Mouse (Mus musculus): ENCODE results near the gene Sorcs2. TPM values are rescaled to one million over a fixed set of nuclear protein-coding genes. Genes with fewer than 3 reads are reported as not detected.
A peak's percentile ranks its signal among the peaks of the same experiment; 100 is the strongest.

Gene Sorcs2
- polyA plus RNA-seq, 1 experiment from 2014 or later = 7.8 TPM

DNA sequence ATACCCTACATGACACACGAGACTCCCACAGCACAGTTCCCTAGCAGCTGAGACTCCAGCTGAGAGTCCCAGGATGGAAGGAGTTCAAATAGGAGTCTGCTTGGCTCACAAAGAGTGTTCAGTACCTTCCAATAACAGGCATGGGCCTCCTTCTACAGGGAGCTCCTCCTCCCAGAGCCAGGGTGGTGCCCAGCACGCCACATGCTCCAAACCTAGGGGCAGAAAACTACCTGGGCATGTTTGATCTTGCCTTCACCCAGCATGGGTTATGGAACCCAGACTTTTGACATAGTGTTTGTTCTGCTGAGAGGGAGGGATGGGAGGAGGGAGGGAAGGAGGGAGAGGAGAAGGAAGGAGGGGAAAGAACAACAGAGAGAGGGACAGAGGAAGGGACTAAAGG, 62.3 kb downstream of the Sorcs2 start:
- Histone ChIP-seq H3K9ac (ENCODE audit: low read length) (no peak overlapping the region), H3K27ac (ENCODE audit: low read depth, low read length) (no peak overlapping the region), H3K36me3 (ENCODE audit: control insufficient read depth, insufficient read depth, low read length) (no peaks in the 10 kb centered on the region), H3K27me3 (ENCODE audit: control insufficient read depth, insufficient read depth, low read length) (no peaks in the 10 kb centered on the region), H3K4me3 (ENCODE audit: low read depth, low read length) (no peak overlapping the region), H3K4me2 (ENCODE audit: low read depth, low read length, severe bottlenecking) (no peak overlapping the region), H3K4me1 (replicated peaks; ENCODE audit: control insufficient read depth, insufficient read depth, low read length) (peaks cover 11% of the 10 kb centered on the region; the same call in 1 of the 2 replicates), H3K9me3 (ENCODE audit: control insufficient read depth, low read length) (no peaks in the 10 kb centered on the region)
- ATAC-seq (replicated peaks; ENCODE audit: low FRiP score) (no peak), DNase-seq (ENCODE audit: low spot score) (no peak)
- WGBS = 85% methylated on average over 2 of the region's 2 CpGs

DNA sequence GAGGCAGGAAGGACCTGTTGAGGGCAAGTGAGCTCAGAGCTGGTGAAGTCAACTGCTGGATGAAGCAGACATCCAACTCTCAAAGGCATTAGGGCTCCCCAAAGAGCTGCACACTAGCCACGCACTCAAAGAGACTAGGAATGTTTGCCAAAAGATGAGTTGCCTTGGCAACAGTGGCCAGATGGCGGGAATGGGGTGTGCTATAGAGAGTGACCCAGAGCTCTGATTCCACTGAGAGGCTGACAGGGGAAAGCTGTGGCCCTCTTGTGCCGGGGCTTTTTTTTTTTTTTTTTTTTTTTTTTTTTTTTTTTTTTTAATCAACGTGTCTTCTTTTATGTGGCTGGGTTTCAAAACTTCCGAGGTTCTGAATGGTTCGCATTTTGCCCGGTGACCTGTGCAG, 63.7 kb downstream of the Sorcs2 start:
- no peak overlapping the region for H3K9ac ChIP-seq (ENCODE audit: low read length)
- H3K36me3 ChIP-seq (ENCODE audit: control insufficient read depth, insufficient read depth, low read length) = no peaks in the 10 kb centered on the region
- ATAC-seq (replicated peaks; ENCODE audit: low FRiP score) = peak; percentile 76
- H3K4me3 ChIP-seq (ENCODE audit: low read depth, low read length) = no peak overlapping the region
- peaks cover 11% of the 10 kb centered on the region; the same call in 1 of the 2 replicates for H3K4me1 ChIP-seq (replicated peaks; ENCODE audit: control insufficient read depth, insufficient read depth, low read length)
- no peak overlapping the region for H3K27ac ChIP-seq (ENCODE audit: low read depth, low read length)
- no peaks in the 10 kb centered on the region for H3K9me3 ChIP-seq (ENCODE audit: control insufficient read depth, low read length)
- H3K27me3 ChIP-seq (ENCODE audit: control insufficient read depth, insufficient read depth, low read length) = no peaks in the 10 kb centered on the region
- no peak overlapping the region for H3K4me2 ChIP-seq (ENCODE audit: low read depth, low read length, severe bottlenecking)
- peak; percentile 66 for DNase-seq (ENCODE audit: low spot score)
- 26% methylated on average over 7 of the region's 7 CpGs for WGBS

DNA sequence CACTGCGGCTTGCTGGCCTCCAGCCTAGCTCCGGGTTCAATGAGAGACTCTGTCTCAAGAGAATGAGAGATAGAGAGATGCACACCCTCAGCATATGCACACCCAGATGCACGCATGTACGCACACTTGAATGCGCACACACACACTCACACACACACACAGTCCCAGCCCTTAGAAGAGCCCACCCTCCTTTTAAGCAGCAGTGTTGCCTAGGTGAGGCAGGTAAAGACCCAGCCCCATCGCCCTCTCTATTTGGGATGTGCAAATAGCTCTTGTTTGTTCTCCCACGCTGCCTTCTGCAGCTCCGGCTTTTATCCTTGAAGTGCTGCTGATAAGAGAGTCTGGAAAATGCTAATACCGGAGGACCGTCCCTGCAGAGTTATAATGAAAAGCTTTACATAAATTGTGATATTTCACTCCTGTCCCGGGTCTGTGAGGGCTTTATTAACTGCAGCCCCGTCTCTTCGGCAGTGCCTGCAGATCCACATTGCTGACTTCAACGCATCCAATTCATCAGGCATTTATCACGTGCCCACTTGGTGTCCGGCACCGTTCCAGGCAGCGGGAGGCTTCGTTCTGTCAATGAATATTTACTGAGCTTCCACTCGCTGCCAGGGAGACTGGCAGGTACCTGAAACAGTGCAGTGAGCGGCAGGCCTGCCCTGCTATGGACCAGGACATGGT, 67.3 kb downstream of the Sorcs2 start:
- no peak for ATAC-seq (replicated peaks; ENCODE audit: low FRiP score)
- Histone ChIP-seq H3K4me2 (ENCODE audit: low read depth, low read length, severe bottlenecking) (no peak overlapping the region), H3K9me3 (ENCODE audit: control insufficient read depth, low read length) (no peaks in the 10 kb centered on the region), H3K36me3 (ENCODE audit: control insufficient read depth, insufficient read depth, low read length) (no peaks in the 10 kb centered on the region), H3K9ac (ENCODE audit: low read length) (no peak overlapping the region), H3K4me3 (ENCODE audit: low read depth, low read length) (no peak overlapping the region), H3K27me3 (ENCODE audit: control insufficient read depth, insufficient read depth, low read length) (no peaks in the 10 kb centered on the region), H3K27ac (ENCODE audit: low read depth, low read length) (no peak overlapping the region), H3K4me1 (replicated peaks; ENCODE audit: control insufficient read depth, insufficient read depth, low read length) (peaks cover 9% of the 10 kb centered on the region; the same call in 1 of the 2 replicates)
- 85% methylated on average over 21 of the region's 21 CpGs for WGBS
- no peak for DNase-seq (ENCODE audit: low spot score)

DNA sequence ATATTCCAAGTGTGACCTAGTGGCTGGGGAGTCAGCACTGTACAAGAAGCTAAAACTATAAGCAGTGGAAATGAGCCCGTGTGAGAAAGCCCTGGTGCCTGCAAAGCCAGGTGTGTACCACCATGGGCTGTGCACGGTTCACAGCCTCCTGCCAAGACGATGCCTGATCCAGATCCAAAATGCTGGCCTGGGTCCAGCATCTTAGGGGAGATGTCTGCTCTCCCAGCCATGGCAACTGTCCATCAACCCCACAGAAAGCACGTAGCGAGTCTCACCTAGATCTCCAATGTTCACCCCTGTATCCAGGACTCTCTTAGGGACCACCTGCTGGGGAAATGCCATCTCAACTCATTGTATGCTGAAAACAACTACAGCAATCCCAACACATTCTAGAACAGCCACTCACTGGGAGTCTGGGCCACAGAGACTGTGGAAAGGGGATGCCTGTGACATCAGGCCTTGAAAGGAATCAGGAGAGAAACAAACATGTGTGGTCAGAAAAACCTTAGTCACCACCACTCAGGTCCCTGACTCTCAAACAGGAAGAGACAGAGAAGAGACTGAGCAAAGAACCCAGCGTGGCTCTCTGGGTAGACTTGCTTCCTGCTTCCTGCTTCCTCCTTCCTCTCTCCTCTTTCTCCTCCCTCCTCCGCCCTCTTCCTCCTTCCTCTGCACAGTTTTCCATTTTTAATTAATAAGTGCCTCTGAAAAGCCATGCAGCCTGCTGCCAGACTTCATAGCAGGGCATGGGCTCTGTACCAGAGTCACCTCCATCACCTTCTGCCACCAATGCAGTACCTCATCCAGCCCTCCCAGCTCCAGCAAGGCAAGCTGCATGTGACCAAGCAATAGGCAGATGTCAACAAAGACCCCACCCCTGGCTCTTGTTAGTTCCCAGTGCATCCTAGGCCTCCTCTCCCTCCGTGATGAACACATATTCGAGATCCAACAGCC, 71.6 kb downstream of the Sorcs2 start:
- Histone ChIP-seq H3K36me3 (ENCODE audit: control insufficient read depth, insufficient read depth, low read length) (no peaks in the 10 kb centered on the region), H3K27ac (ENCODE audit: low read depth, low read length) (no peak overlapping the region), H3K9ac (ENCODE audit: low read length) (no peak overlapping the region), H3K9me3 (ENCODE audit: control insufficient read depth, low read length) (no peaks in the 10 kb centered on the region), H3K4me1 (replicated peaks; ENCODE audit: control insufficient read depth, insufficient read depth, low read length) (peaks cover 7% of the 10 kb centered on the region; the same call in 1 of the 2 replicates), H3K4me2 (ENCODE audit: low read depth, low read length, severe bottlenecking) (no peak overlapping the region), H3K27me3 (ENCODE audit: control insufficient read depth, insufficient read depth, low read length) (no peaks in the 10 kb centered on the region), H3K4me3 (ENCODE audit: low read depth, low read length) (no peak overlapping the region)
- ATAC-seq (replicated peaks; ENCODE audit: low FRiP score) (no peak), DNase-seq (ENCODE audit: low spot score) (no peak)
- WGBS = 76% methylated on average over 9 of the region's 9 CpGs

DNA sequence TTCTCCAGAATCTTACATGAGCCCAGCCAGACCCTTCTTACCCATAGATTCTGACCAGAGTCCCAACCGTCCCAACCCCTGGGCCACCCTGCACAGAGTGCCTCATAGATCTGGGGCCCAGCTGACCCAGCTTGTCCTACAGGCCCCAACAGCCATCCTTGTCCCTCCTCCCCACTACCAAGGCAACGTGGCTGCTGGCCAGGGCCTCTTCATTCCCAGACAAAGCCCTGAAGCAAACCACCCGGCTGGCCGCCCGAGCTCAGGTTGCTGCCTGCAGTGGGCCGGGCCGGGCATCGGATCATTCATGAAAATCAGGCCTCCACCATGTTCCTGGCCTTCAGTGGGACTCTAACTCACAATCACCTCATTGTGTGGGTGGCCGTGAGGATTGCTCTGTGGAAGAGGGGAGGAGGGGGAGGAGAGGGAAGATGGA, 73.8 kb downstream of the Sorcs2 start:
- no peak overlapping the region for H3K4me2 ChIP-seq (ENCODE audit: low read depth, low read length, severe bottlenecking)
- WGBS = 45% methylated on average over 9 of the region's 9 CpGs
- no peak overlapping the region for H3K9ac ChIP-seq (ENCODE audit: low read length)
- H3K27me3 ChIP-seq (ENCODE audit: control insufficient read depth, insufficient read depth, low read length) = no peaks in the 10 kb centered on the region
- H3K4me1 ChIP-seq (replicated peaks; ENCODE audit: control insufficient read depth, insufficient read depth, low read length) = peaks cover 7% of the 10 kb centered on the region; the same call in 1 of the 2 replicates
- H3K36me3 ChIP-seq (ENCODE audit: control insufficient read depth, insufficient read depth, low read length) = no peaks in the 10 kb centered on the region
- DNase-seq (ENCODE audit: low spot score) = peak; percentile 63
- H3K4me3 ChIP-seq (ENCODE audit: low read depth, low read length) = no peak overlapping the region
- no peaks in the 10 kb centered on the region for H3K9me3 ChIP-seq (ENCODE audit: control insufficient read depth, low read length)
- no peak overlapping the region for H3K27ac ChIP-seq (ENCODE audit: low read depth, low read length)
- ATAC-seq (replicated peaks; ENCODE audit: low FRiP score) = peak; percentile 55; the same call in 1 of the 2 replicates

DNA sequence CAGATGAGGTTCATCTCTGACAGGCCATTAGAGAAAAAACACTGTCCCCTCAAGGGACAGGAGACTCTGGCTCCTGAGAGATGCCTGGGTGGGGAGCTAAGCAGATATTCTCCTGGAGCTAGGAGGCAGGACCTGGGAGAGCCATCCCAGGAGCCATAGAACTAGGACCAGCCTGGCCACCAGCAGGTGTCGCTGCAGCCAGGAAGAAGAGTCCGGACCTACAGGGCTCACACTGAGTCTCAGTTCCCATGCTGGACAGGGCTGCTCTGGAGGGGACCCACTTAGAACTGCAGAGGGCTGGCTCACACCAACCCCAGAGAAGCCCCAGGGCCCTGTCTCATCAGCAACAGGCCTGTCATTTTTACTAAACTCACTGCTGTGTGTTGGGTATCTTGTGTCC, 74.4 kb downstream of the Sorcs2 start:
- Histone ChIP-seq H3K4me2 (ENCODE audit: low read depth, low read length, severe bottlenecking) (no peak overlapping the region), H3K4me3 (ENCODE audit: low read depth, low read length) (no peak overlapping the region), H3K9ac (ENCODE audit: low read length) (no peak overlapping the region), H3K4me1 (replicated peaks; ENCODE audit: control insufficient read depth, insufficient read depth, low read length) (peaks cover 7% of the 10 kb centered on the region; the same call in 1 of the 2 replicates), H3K27me3 (ENCODE audit: control insufficient read depth, insufficient read depth, low read length) (no peaks in the 10 kb centered on the region), H3K27ac (ENCODE audit: low read depth, low read length) (no peak overlapping the region; the same call in 1 of the 2 replicates), H3K36me3 (ENCODE audit: control insufficient read depth, insufficient read depth, low read length) (no peaks in the 10 kb centered on the region), H3K9me3 (ENCODE audit: control insufficient read depth, low read length) (no peaks in the 10 kb centered on the region)
- DNase-seq (ENCODE audit: low spot score) (peak; percentile 82), ATAC-seq (replicated peaks; ENCODE audit: low FRiP score) (peak; percentile 72)
- 3% methylated on average over 2 of the region's 2 CpGs for WGBS

DNA sequence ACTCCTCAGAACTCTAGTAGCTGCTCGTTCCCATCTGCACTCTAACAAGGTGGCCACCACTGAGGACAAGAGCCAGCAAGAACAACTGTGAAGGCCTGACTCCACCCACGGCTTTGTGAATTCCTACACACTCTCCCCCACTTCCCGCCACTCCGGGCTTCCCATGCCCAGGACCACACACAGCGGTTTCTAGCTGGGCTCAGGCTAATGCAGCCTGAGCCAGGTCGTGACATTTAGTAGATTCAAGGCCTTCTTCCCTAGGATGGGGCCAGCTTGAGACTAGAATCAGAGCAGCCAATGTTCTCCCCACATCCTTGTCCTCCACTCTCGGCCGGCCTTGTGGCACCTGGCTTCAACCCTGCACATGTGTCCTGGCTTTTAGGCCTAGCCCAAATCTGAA, 76.4 kb downstream of the Sorcs2 start:
- Histone ChIP-seq H3K9ac (ENCODE audit: low read length) (no peak overlapping the region), H3K36me3 (ENCODE audit: control insufficient read depth, insufficient read depth, low read length) (no peaks in the 10 kb centered on the region), H3K4me1 (replicated peaks; ENCODE audit: control insufficient read depth, insufficient read depth, low read length) (peaks cover 7% of the 10 kb centered on the region; the same call in 1 of the 2 replicates), H3K4me2 (ENCODE audit: low read depth, low read length, severe bottlenecking) (no peak overlapping the region), H3K9me3 (ENCODE audit: control insufficient read depth, low read length) (no peaks in the 10 kb centered on the region), H3K27ac (ENCODE audit: low read depth, low read length) (no peak overlapping the region), H3K27me3 (ENCODE audit: control insufficient read depth, insufficient read depth, low read length) (no peaks in the 10 kb centered on the region), H3K4me3 (ENCODE audit: low read depth, low read length) (no peak overlapping the region)
- 39% methylated on average over 8 of the region's 8 CpGs for WGBS
- ATAC-seq (replicated peaks; ENCODE audit: low FRiP score) = no peak
- no peak for DNase-seq (ENCODE audit: low spot score)

DNA sequence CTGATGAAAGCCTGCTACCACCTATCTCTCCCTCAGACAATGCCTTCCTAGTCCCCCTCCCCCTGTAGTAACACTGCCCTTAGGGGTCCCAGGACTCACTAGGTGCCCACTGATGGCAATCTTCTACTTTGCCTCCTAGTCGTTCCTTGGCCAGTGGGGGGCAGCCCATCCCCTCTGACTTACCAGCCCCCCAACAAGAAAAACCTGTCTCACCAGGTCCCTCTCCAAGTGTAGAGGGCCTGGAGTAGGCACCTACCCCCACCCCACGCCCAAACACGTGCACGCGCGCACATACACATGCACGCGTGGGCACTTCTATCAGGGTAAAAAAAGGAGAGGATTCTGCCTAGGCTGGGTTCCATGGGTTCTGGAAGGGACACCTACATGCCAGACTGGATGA, 77.3 kb downstream of the Sorcs2 start:
- Histone ChIP-seq H3K4me1 (replicated peaks; ENCODE audit: control insufficient read depth, insufficient read depth, low read length) (peaks cover 7% of the 10 kb centered on the region; the same call in 1 of the 2 replicates), H3K4me3 (ENCODE audit: low read depth, low read length) (no peak overlapping the region), H3K4me2 (ENCODE audit: low read depth, low read length, severe bottlenecking) (no peak overlapping the region), H3K36me3 (ENCODE audit: control insufficient read depth, insufficient read depth, low read length) (no peaks in the 10 kb centered on the region), H3K9ac (ENCODE audit: low read length) (no peak overlapping the region), H3K27me3 (ENCODE audit: control insufficient read depth, insufficient read depth, low read length) (no peaks in the 10 kb centered on the region), H3K27ac (ENCODE audit: low read depth, low read length) (no peak overlapping the region), H3K9me3 (ENCODE audit: control insufficient read depth, low read length) (no peaks in the 10 kb centered on the region)
- no peak for ATAC-seq (replicated peaks; ENCODE audit: low FRiP score)
- no peak for DNase-seq (ENCODE audit: low spot score)
- 86% methylated on average over 8 of the region's 8 CpGs for WGBS

All from forebrain, embryonic 11.5 days (tissue).